Mouse (Mus musculus) heart, embryonic 11.5 days (tissue): Measurements from ENCODE around the gene Sec61g. TPM values are rescaled to one million over a fixed set of nuclear protein-coding genes. Genes with fewer than 3 reads are reported as not detected.

Experiments used
- ATAC-seq: fragments of 200-750 bp; cut with Nextera tagmentation; replicated peaks from 2 replicates; pipeline ENCODE4 v1.8.0; 2017; ENCODE audit warnings: moderate library complexity; ENCODE audit not compliant: insufficient number of reproducible peaks, low FRiP score, low TSS enrichment
- H3K27ac ChIP-seq: fragments of 300-500 bp; sonication (generic); 2 replicates; pipeline ENCODE4 v1.5.1; 2014; ENCODE audit warnings: mild to moderate bottlenecking, low read depth, low read length
- H3K27me3 ChIP-seq: fragments of 300-500 bp; sonication (generic); 2 replicates; pipeline ENCODE4 v1.6.1; 2014; ENCODE audit warnings: mild to moderate bottlenecking, low read length, mixed read lengths; ENCODE audit not compliant: control insufficient read depth, insufficient read depth
- H3K36me3 ChIP-seq: fragments of 300-500 bp; sonication (generic); 2 replicates; pipeline ENCODE4 v1.6.1; 2014; ENCODE audit warnings: mild to moderate bottlenecking, low read length, moderate library complexity, mixed read lengths; ENCODE audit not compliant: control insufficient read depth, insufficient read depth
- H3K4me1 ChIP-seq: fragments of 300-500 bp; sonication (generic); 2 replicates; pipeline ENCODE4 v1.6.1; 2014; ENCODE audit warnings: low read length; ENCODE audit not compliant: control insufficient read depth, insufficient read depth
- H3K4me2 ChIP-seq: fragments of 300-500 bp; sonication (generic); 2 replicates; pipeline ENCODE4 v1.6.1; 2014; ENCODE audit warnings: mild to moderate bottlenecking, moderate library complexity
- H3K4me3 ChIP-seq: fragments of 300-500 bp; sonication (generic); 2 replicates; pipeline ENCODE4 v1.5.1; 2014; ENCODE audit warnings: low read depth, low read length
- H3K9ac ChIP-seq: fragments of 300-500 bp; sonication (generic); 2 replicates; pipeline ENCODE4 v1.6.1; 2014; ENCODE audit warnings: mild to moderate bottlenecking, low read depth, low read length, moderate library complexity
- H3K9me3 ChIP-seq: fragments of 300-500 bp; sonication (generic); replicated peaks from 2 replicates; pipeline ENCODE4 v1.6.1; 2016; ENCODE audit warnings: low read length; ENCODE audit not compliant: control insufficient read depth
- WGBS: fragments of 180-500 bp; shearing (Covaris S2); extraction: QIAGEN DNeasy Blood & Tissue Kit; methylation state at CpG from one replicate; pipeline ENCODE4 v1.1.7; 2014; ENCODE audit not compliant: insufficient replicate concordance; 5-methylcytosine and 5-hydroxymethylcytosine counted together
- polyA plus RNA-seq: library from polyadenylated mRNA; unstranded; fragments of >200 nt; fragmentation: Nextera tagmentation; extraction: Ambion mirVana; gene quantifications from 2 replicates; pipeline ENCODE4 v1.2.1, GENCODE M21; 2014

Sec61g gene
- polyA plus RNA-seq, 1 experiment from 2014 or later, result 36.6 TPM

DNA sequence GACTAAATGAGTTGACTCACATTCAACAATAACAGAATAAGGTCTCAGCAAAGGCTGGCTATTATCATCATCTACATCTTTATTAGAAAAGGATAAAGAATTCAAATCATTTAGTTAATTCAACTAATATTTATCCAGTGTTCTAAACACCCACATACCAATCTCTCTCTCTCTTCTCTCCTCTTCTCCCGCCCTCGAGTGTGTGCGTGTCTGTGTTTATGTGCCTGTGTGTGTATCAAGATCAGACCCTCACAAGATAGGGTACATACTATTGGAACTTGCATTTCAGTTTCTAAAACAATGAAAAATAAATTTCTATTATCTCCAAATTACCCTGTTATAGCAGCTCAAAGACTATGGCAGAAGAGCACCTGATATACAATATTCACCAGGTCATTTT is 5.5 kb downstream of the Sec61g start:
- H3K27me3 ChIP-seq, result no peaks in the 10 kb centered on the region
- H3K9ac ChIP-seq, result no peak overlapping the region
- no peak for ATAC-seq
- H3K27ac ChIP-seq, result no peak overlapping the region
- H3K4me2 ChIP-seq, result no peak overlapping the region; the same call in 1 of the 2 replicates
- H3K36me3 ChIP-seq, result peaks cover 19% of the 10 kb centered on the region
- H3K4me1 ChIP-seq, result 0 out of 2 replicates have a peak, but pooled peaks cover 4% of the 10 kb centered on the region
- 83% methylated on average over 3 of the region's 3 CpGs for WGBS
- no peak overlapping the region for H3K4me3 ChIP-seq
- H3K9me3 ChIP-seq, result no peaks in the 10 kb centered on the region

DNA sequence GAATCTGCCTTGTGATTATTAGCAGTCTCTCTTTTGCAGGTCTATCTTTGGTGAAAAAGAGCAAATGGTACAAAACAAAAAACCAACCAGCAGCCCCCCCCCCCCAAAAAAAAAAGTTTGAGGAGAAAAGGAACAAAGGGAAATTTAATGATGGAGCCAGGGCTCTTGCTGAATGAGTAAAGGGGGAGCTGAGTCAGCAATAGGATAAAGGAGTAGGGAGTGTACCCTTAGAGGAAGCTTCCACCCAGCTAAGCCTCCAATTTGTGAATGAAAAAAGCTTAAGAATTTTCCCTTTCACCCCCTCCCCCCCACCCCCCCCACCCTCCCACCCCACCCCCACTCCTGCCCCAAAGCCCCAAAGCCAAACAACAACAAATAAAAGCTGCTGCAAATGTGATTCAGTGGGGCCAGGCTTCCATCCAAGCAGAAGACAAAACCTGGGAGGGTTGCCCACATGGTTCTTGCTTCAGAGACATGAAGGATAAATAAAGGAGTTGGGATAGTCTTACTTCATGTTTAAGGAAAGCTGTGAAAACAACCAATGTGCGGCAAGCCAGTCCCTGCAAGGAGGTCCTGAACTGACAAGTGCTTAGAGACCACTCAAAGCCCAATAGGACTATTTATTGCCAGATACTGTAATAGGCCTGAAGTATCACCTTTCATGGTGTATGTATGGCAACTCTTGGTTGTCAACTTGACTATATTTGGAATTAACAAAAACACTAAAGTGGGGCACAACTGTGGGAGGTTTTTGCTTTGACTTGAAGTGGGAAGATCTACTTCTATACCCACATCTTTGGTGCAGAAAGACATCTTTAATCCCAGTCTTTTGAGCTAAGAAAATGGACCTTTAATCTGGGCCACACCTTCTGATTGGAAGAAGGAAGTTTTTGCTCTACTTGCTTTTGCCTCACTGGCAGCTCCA is 9.3 kb downstream of the Sec61g start:
- ATAC-seq, result no peak
- WGBS, result 36% methylated on average over 1 of the region's 1 CpGs
- H3K9me3 ChIP-seq, result no peaks in the 10 kb centered on the region

More for the DNA sequence above, 9.3 kb downstream of the Sec61g start:
- Histone ChIP-seq H3K4me1 (no peaks in the 10 kb centered on the region), H3K36me3 (peaks cover 9% of the 10 kb centered on the region), H3K4me2 (no peak overlapping the region), H3K9ac (no peak overlapping the region), H3K27ac (no peak overlapping the region), H3K27me3 (no peaks in the 10 kb centered on the region), H3K4me3 (no peak overlapping the region)

Other genes with a start within 250 kb of the Sec61g start
- gene Egfr, start 243.7 kb upstream of the Sec61g start, polyA plus RNA-seq, result 2.8 and 3.7 TPM in 2 replicates